Mouse (Mus musculus) lung, postnatal 0 days (tissue): ENCODE data around the gene Rad1.

ENCODE experiments used
- CTCF ChIP-seq: IDR thresholded peaks from 2 replicates; pipeline ENCODE4 v1.5.1; 2016; ENCODE audit warnings: antibody characterized with exemption, mild to moderate bottlenecking
- EP300 ChIP-seq: IDR thresholded peaks from 2 replicates; pipeline ENCODE4 v1.6.1; 2016; ENCODE audit warnings: antibody characterized with exemption, mild to moderate bottlenecking, control low read depth

- TF ChIP-seq CTCF, result no peak
- no peak for TF ChIP-seq EP300
These were observed 29.3 kb downstream of the Rad1 start for GRCm38 (mm10) chr15:10515166-10515565.
